Mouse (Mus musculus) thymus, postnatal 10 days (tissue): Measurements from ENCODE around the gene Lrriq4.
"Not testable (repeated sequence)": the region's sequence is repeated elsewhere in the genome, so short reads cannot be mapped to it uniquely, and the experiment has no call there.

Experiments
- DNase-seq, 2 experiments: peaks; one replicate each; pipeline ENCODE4 v3.0.0; 2021; ENCODE audit warnings: low spot score in 2 of 2

The Lrriq4 gene

GRCm38 (mm10) chr3:30683190-30683589 lies 38.9 kb downstream of the Lrriq4 start:
- DNase-seq, result no peak

- DNase-seq, result no peak
Measured at GRCm38 (mm10) chr3:30687216-30687615, 42.9 kb downstream of the Lrriq4 start.

GRCm38 (mm10) chr3:30690976-30691375 lies 46.7 kb downstream of the Lrriq4 start:
- DNase-seq, result no peak

GRCm38 (mm10) chr3:30695661-30696060 lies 51.4 kb downstream of the Lrriq4 start:
- no peak for DNase-seq

- DNase-seq, result no peak
Measured at GRCm38 (mm10) chr3:30696346-30696745, 52.0 kb downstream of the Lrriq4 start.

GRCm38 (mm10) chr3:30697891-30698290 lies 53.6 kb downstream of the Lrriq4 start:
- DNase-seq, result no peak

GRCm38 (mm10) chr3:30699711-30700505 lies 55.6 kb downstream of the Lrriq4 start, which contains the start of gene Lrrc31:
Gene Lrrc31 (minus strand): TSS chr3:30699843.
- DNase-seq, result not testable (repeated sequence)

GRCm38 (mm10) chr3:30705977-30706376 lies 61.7 kb downstream of the Lrriq4 start:
- no peak for DNase-seq

- DNase-seq, result no peak
Measured at GRCm38 (mm10) chr3:30706614-30707276, 62.4 kb downstream of the Lrriq4 start.

GRCm38 (mm10) chr3:30710191-30710590 lies 65.9 kb downstream of the Lrriq4 start:
- DNase-seq, result no peak

- DNase-seq, result no peak
Measured at GRCm38 (mm10) chr3:30713334-30713733, 69.0 kb downstream of the Lrriq4 start.

- no peak for DNase-seq
Measured at GRCm38 (mm10) chr3:30718649-30719048, 74.3 kb downstream of the Lrriq4 start.
